In the genomic region with DNA sequence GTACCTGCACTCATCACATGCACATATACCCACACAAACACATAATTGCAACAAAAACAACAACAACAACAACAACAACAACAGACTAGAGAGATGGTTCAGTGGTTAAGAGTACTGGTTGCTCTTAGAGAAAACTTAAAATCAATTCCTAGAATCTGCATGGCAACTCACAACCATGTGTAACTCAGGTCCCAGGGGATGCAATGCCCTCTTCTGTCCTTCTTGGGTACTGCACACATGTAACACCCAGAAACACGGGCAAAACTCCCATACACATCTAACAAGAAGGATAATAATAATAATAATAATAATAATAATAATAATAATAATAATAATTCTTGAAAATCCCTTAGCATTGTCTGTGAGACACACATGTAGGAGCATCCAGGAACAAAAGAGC, we compare ENCODE assay signal across 9 mouse cellular contexts. TPM values are rescaled to one million over a fixed set of nuclear protein-coding genes. Genes with fewer than 3 reads are reported as not detected.
DNase-seq lines count a peak whose midpoint lies in the region; ATAC-seq and TF ChIP-seq lines count a peak whose summit lies in the region.
"Had no signal": no experiment of that assay in that cellular context is flagged by ENCODE, and none has a peak within 500 bp of the region (broad histone marks: within the 10 kb centered on the region; RNA-seq: fewer than 3 reads in every experiment).

No protein-coding gene starts in this region.

- no peak overlapping the region for H3K27ac ChIP-seq in hindbrain, embryonic 11.5 days (ENCODE audit: low read depth, low read length)
- no peak overlapping the region for H3K27ac ChIP-seq in hindbrain, embryonic 13.5 days
- H3K27ac ChIP-seq in forebrain, embryonic 15.5 days (replicated peaks) = no peak overlapping the region
- H3K27ac ChIP-seq in thymus, adult 2 months (ENCODE audit: control insufficient read depth, insufficient read depth, low read length) = no peak overlapping the region

- no peak overlapping the region for H3K4me2 ChIP-seq in hindbrain, embryonic 11.5 days (replicated peaks; ENCODE audit: low read depth, low read length)
- no peak overlapping the region for H3K4me2 ChIP-seq in hindbrain, embryonic 13.5 days
- H3K4me2 ChIP-seq in forebrain, embryonic 15.5 days (replicated peaks) = no peak overlapping the region

- no peaks in the 10 kb centered on the region for H3K4me1 ChIP-seq in hindbrain, embryonic 11.5 days (replicated peaks; ENCODE audit: control insufficient read depth, insufficient read depth, low read length)
- H3K4me1 ChIP-seq in hindbrain, embryonic 13.5 days (replicated peaks) = peaks cover under 1% of the 10 kb centered on the region; the same call in 1 of the 2 replicates
- no peaks in the 10 kb centered on the region for H3K4me1 ChIP-seq in forebrain, embryonic 15.5 days
- no peaks in the 10 kb centered on the region for H3K4me1 ChIP-seq in thymus, adult 2 months (replicated peaks; ENCODE audit: control insufficient read depth, insufficient read depth, low read length)

- no peaks in the 10 kb centered on the region for H3K27me3 ChIP-seq in hindbrain, embryonic 11.5 days (ENCODE audit: control insufficient read depth, insufficient read depth, low read length)
- H3K27me3 ChIP-seq in hindbrain, embryonic 13.5 days = no peaks in the 10 kb centered on the region
- H3K27me3 ChIP-seq in forebrain, embryonic 15.5 days = no peaks in the 10 kb centered on the region
- no peaks in the 10 kb centered on the region for H3K27me3 ChIP-seq in thymus, adult 2 months (ENCODE audit: control insufficient read depth, insufficient read depth, low read length)

- no peak for TF ChIP-seq CTCF in thymus, adult 2 months (IDR thresholded peaks at IDR 0.05; ENCODE audit: borderline replicate concordance, control insufficient read depth, extremely low read depth, insufficient read depth, low read length, poor library complexity)

- H3K9me3 ChIP-seq in hindbrain, embryonic 11.5 days (ENCODE audit: control insufficient read depth, low read length) = no peaks in the 10 kb centered on the region
- no peaks in the 10 kb centered on the region for H3K9me3 ChIP-seq in hindbrain, embryonic 13.5 days
- H3K9me3 ChIP-seq in forebrain, embryonic 15.5 days = no peaks in the 10 kb centered on the region

- H3K9ac ChIP-seq in hindbrain, embryonic 11.5 days (ENCODE audit: low read depth, low read length) = no peak overlapping the region
- H3K9ac ChIP-seq in hindbrain, embryonic 13.5 days = no peak overlapping the region
- no peak overlapping the region for H3K9ac ChIP-seq in forebrain, embryonic 15.5 days (replicated peaks)

- 32% methylated on average over 1 of the region's 1 CpGs for WGBS in hindbrain, embryonic 11.5 days
- WGBS in hindbrain, embryonic 13.5 days = 23% methylated on average over 1 of the region's 1 CpGs
- WGBS in forebrain, embryonic 15.5 days = 16% methylated on average over 1 of the region's 1 CpGs
- WGBS in thymus, adult 2 months = 3% methylated on average over 1 of the region's 1 CpGs

- no peak for ATAC-seq in hindbrain, embryonic 11.5 days (ENCODE audit: low FRiP score)
- ATAC-seq in hindbrain, embryonic 13.5 days (ENCODE audit: low FRiP score) = no peak
- ATAC-seq in forebrain, embryonic 15.5 days (replicated peaks) = peak; percentile 46
- peak; percentile 97 for ATAC-seq in megakaryocyte progenitor cell, adult 5-6 weeks (replicated peaks; ENCODE audit: poor library complexity)

- TF ChIP-seq POLR2A in thymus, adult 2 months (IDR thresholded peaks at IDR 0.05; ENCODE audit: control insufficient read depth, extremely low read depth, insufficient read depth, low read length, poor library complexity) = no peak

- H3K36me3 ChIP-seq in hindbrain, embryonic 11.5 days (ENCODE audit: control insufficient read depth, insufficient read depth, low read length) = no peaks in the 10 kb centered on the region
- H3K36me3 ChIP-seq in hindbrain, embryonic 13.5 days = no peaks in the 10 kb centered on the region
- H3K36me3 ChIP-seq in forebrain, embryonic 15.5 days = no peaks in the 10 kb centered on the region
- no peaks in the 10 kb centered on the region for H3K36me3 ChIP-seq in thymus, adult 2 months (ENCODE audit: control insufficient read depth, insufficient read depth, low read length)

- peak; percentile 71 for DNase-seq in hindbrain, embryonic 11.5 days (ENCODE audit: low spot score)
- DNase-seq in CD4-positive helper T cell, adult 2 months (ENCODE audit: low read depth, low spot score) = peak; percentile 72
- DNase-seq in c-Kit-negative CD71-positive TER-119-positive erythroid progenitor cells, embryonic 14.5 days (ENCODE audit: low read depth, low spot score) = peak; percentile 47
- peak; percentile 61 to 88 for DNase-seq in kidney, postnatal 25 days
- peak; percentile 68 for DNase-seq in thymus, adult 2 months

- H3K4me3 ChIP-seq in hindbrain, embryonic 11.5 days (ENCODE audit: low read depth, low read length) = no peak overlapping the region
- H3K4me3 ChIP-seq in hindbrain, embryonic 13.5 days = no peak overlapping the region
- no peak overlapping the region for H3K4me3 ChIP-seq in forebrain, embryonic 15.5 days
- H3K4me3 ChIP-seq in thymus, adult 2 months (ENCODE audit: control insufficient read depth, insufficient read depth, low read length) = no peak overlapping the region

RNA-seq across cellular contexts. Expression of gene Dguok, which starts 5.7 kb away (rescaled TPM):
- 57.0 and 65.7 TPM in 2 replicates for polyA plus RNA-seq in hindbrain, embryonic 11.5 days (2014; fragmentation: Nextera tagmentation; extraction: Ambion mirVana)
- polyA plus RNA-seq in hindbrain, embryonic 13.5 days (2015; fragmentation: Nextera tagmentation; extraction: Ambion mirVana) = 69.1 and 69.7 TPM in 2 replicates
- 71.2 and 72.2 TPM in 2 replicates for polyA plus RNA-seq in forebrain, embryonic 15.5 days (2015; fragmentation: Nextera tagmentation; extraction: Ambion mirVana)
- 40.2 and 51.7 TPM in 2 replicates for total RNA-seq in megakaryocyte progenitor cell, adult 5-6 weeks (2015)
- total RNA-seq in megakaryocyte progenitor cell, adult 5-6 weeks (2017) = 34.3 and 35.3 TPM in 2 replicates
- polyA plus RNA-seq in thymus, adult 2 months (2012; rRNA removed) = 52.1 and 65.4 TPM in 2 replicates

RNA-seq across cellular contexts. Expression of gene Actg2, which starts 23.6 kb away (rescaled TPM):
- 1.4 and 2.2 TPM in 2 replicates for polyA plus RNA-seq in hindbrain, embryonic 11.5 days (2014; fragmentation: Nextera tagmentation; extraction: Ambion mirVana)
- 2.0 and 2.8 TPM in 2 replicates for polyA plus RNA-seq in hindbrain, embryonic 13.5 days (2015; fragmentation: Nextera tagmentation; extraction: Ambion mirVana)
- 1.1 TPM in 2 replicates for polyA plus RNA-seq in forebrain, embryonic 15.5 days (2015; fragmentation: Nextera tagmentation; extraction: Ambion mirVana)
- total RNA-seq in megakaryocyte progenitor cell, adult 5-6 weeks (2015) = not detected in 2 replicates
- total RNA-seq in megakaryocyte progenitor cell, adult 5-6 weeks (2017) = not detected in 2 replicates
- polyA plus RNA-seq in thymus, adult 2 months (2012; rRNA removed) = 2.3 and 3.5 TPM in 2 replicates
- total RNA-seq: layer of hippocampus, adult 8-10 months had no signal

RNA-seq across cellular contexts. Expression of gene Tet3, which starts 53.6 kb away (rescaled TPM):
- 45.3 and 55.6 TPM in 2 replicates for polyA plus RNA-seq in hindbrain, embryonic 11.5 days (2014; fragmentation: Nextera tagmentation; extraction: Ambion mirVana)
- polyA plus RNA-seq in hindbrain, embryonic 13.5 days (2015; fragmentation: Nextera tagmentation; extraction: Ambion mirVana) = 69.8 and 75.4 TPM in 2 replicates
- 71.3 and 73.7 TPM in 2 replicates for polyA plus RNA-seq in forebrain, embryonic 15.5 days (2015; fragmentation: Nextera tagmentation; extraction: Ambion mirVana)
- 27.9 and 29.6 TPM in 2 replicates for total RNA-seq in megakaryocyte progenitor cell, adult 5-6 weeks (2015)
- 12.2 and 14.5 TPM in 2 replicates for total RNA-seq in megakaryocyte progenitor cell, adult 5-6 weeks (2017)
- 32.6 and 43.3 TPM in 2 replicates for polyA plus RNA-seq in thymus, adult 2 months (2012; rRNA removed)

Comparison
In these comparisons a context has a peak if more than half of its experiments do, and no peak if none do; other contexts are left out.
1. ATAC-seq: peak in forebrain, embryonic 15.5 days (single experiment) and megakaryocyte progenitor cell, adult 5-6 weeks (single experiment); none in hindbrain, embryonic 11.5 days (single experiment) and hindbrain, embryonic 13.5 days (single experiment).
2. Peak in every context shown above with its lines, with median percentiles within 50 percentile points of each other: DNase-seq.